Mouse (Mus musculus) hindlimb bud, embryonic 11.5 days (tissue): Measurements from ENCODE around the gene Klf4.

Experiments used
- DNase-seq: peaks from one replicate; pipeline ENCODE4 v3.0.0-alpha.2; 2012; ENCODE audit warnings: low read depth, low spot score; ENCODE audit errors: extremely low spot score

Klf4 gene

GRCm38 (mm10) chr4:55526247-55527115, 5.8 kb downstream of the Klf4 start:
- no peak for DNase-seq

- no peak for DNase-seq
These were observed 8.3 kb downstream of the Klf4 start for GRCm38 (mm10) chr4:55523921-55524320.

GRCm38 (mm10) chr4:55517438-55517837, 14.8 kb downstream of the Klf4 start:
- no peak for DNase-seq

GRCm38 (mm10) chr4:55516048-55516447, 16.2 kb downstream of the Klf4 start:
- DNase-seq = no peak

- no peak for DNase-seq
These were observed 17.5 kb downstream of the Klf4 start for GRCm38 (mm10) chr4:55514733-55515176.

- no peak for DNase-seq
These were observed 18.5 kb downstream of the Klf4 start for GRCm38 (mm10) chr4:55513615-55514279.

- no peak for DNase-seq
These were observed 20.9 kb downstream of the Klf4 start for GRCm38 (mm10) chr4:55511389-55511788.

- no peak for DNase-seq
These were observed 23.6 kb downstream of the Klf4 start for GRCm38 (mm10) chr4:55508712-55509111.

GRCm38 (mm10) chr4:55498621-55499020, 33.6 kb downstream of the Klf4 start:
- no peak for DNase-seq

- DNase-seq = no peak
These were observed 35.9 kb downstream of the Klf4 start for GRCm38 (mm10) chr4:55496416-55496815.

GRCm38 (mm10) chr4:55493261-55493660, 39.0 kb downstream of the Klf4 start:
- no peak for DNase-seq

- no peak for DNase-seq
These were observed 42.9 kb downstream of the Klf4 start for GRCm38 (mm10) chr4:55489328-55489727.

- no peak for DNase-seq
These were observed 43.7 kb downstream of the Klf4 start for GRCm38 (mm10) chr4:55488604-55489003.

GRCm38 (mm10) chr4:55480322-55480767, 51.9 kb downstream of the Klf4 start:
- peak; percentile 20 for DNase-seq

- no peak for DNase-seq
These were observed 53.9 kb downstream of the Klf4 start for GRCm38 (mm10) chr4:55478333-55478732.

- DNase-seq = no peak
These were observed 54.3 kb downstream of the Klf4 start for GRCm38 (mm10) chr4:55477933-55478332.

GRCm38 (mm10) chr4:55477210-55477759, 55.0 kb downstream of the Klf4 start:
- no peak for DNase-seq
